Mouse (Mus musculus) lung, postnatal 0 days (tissue): ENCODE measurements around the gene Wdr73.

Experiments used
- CTCF ChIP-seq: IDR thresholded peaks from 2 replicates; pipeline ENCODE4 v1.5.1; 2016; ENCODE audit warnings: antibody characterized with exemption, mild to moderate bottlenecking
- EP300 ChIP-seq: IDR thresholded peaks from 2 replicates; pipeline ENCODE4 v1.6.1; 2016; ENCODE audit warnings: antibody characterized with exemption, mild to moderate bottlenecking, control low read depth

- TF ChIP-seq CTCF (no peak), EP300 (no peak)
Measured at GRCm38 (mm10) chr7:80918982-80919646, 18.0 kb upstream of the Wdr73 start.
